Mouse (Mus musculus) MEL (cell line): ENCODE data around the gene Atxn7l3. TPM values are rescaled to one million over a fixed set of nuclear protein-coding genes. Genes with fewer than 3 reads are reported as not detected.

Experiments
- DNase-seq: peaks from one replicate; pipeline ENCODE4 v3.0.0; 2011; ENCODE audit warnings: low read depth, low spot score
- H3K27ac ChIP-seq: 2 replicates; pipeline ENCODE4 v1.5.1; 2012; ENCODE audit warnings: low read depth, mild to moderate bottlenecking, control low read depth, low read length, moderate library complexity; ENCODE audit not compliant: control insufficient read depth
- H3K27me3 ChIP-seq, 2 experiments: fragments of 150-350 bp in 1 of 2; sonication (generic) in 1 of 2; 2 replicates each; pipeline ENCODE4 v1.6.1; 2012; ENCODE audit warnings: low read length in 2 of 2, mild to moderate bottlenecking in 2 of 2, improper control_type of control experiment in 1 of 2, moderate library complexity in 1 of 2; ENCODE audit not compliant: insufficient read depth in 2 of 2, control insufficient read depth in 1 of 2
- H3K36me3 ChIP-seq, 2 experiments: 2 replicates each; pipeline ENCODE4 v1.6.1; 2012 to 2014; ENCODE audit warnings: low read length in 2 of 2, improper control_type of control experiment in 1 of 2, inconsistent platforms in 1 of 2, mild to moderate bottlenecking in 1 of 2; ENCODE audit not compliant: insufficient read depth in 2 of 2, control insufficient read depth in 1 of 2
- H3K4me1 ChIP-seq, 2 experiments: fragments of 150-350 bp in 1 of 2; sonication (generic) in 1 of 2; 2 replicates each; pipeline ENCODE4 v1.6.1; 2012; ENCODE audit warnings: low read length in 2 of 2, improper control_type of control experiment in 1 of 2, mild to moderate bottlenecking in 1 of 2; ENCODE audit not compliant: insufficient read depth in 2 of 2, control insufficient read depth in 1 of 2
- H3K4me3 ChIP-seq, 2 experiments: fragments of 150-350 bp in 1 of 2; sonication (generic) in 1 of 2; 2 replicates each; pipeline ENCODE4 v1.5.1; 2012; ENCODE audit warnings: low read depth in 2 of 2, low read length in 2 of 2, mild to moderate bottlenecking in 2 of 2, moderate library complexity in 2 of 2, control low read depth in 1 of 2, improper control_type of control experiment in 1 of 2; ENCODE audit not compliant: control insufficient read depth in 1 of 2, insufficient read depth in 1 of 2
- H3K79me2 ChIP-seq: 2 replicates; pipeline ENCODE4 v1.6.1; 2012; ENCODE audit warnings: mild to moderate bottlenecking, low read length, moderate library complexity; ENCODE audit not compliant: control insufficient read depth, poor library complexity, insufficient read depth
- H3K9ac ChIP-seq: 2 replicates; pipeline ENCODE4 v1.6.1; 2012; ENCODE audit warnings: low read depth, mild to moderate bottlenecking, control low read depth, low read length, moderate library complexity; ENCODE audit not compliant: control insufficient read depth, poor library complexity, severe bottlenecking
- H3K9me3 ChIP-seq: fragments of 150-350 bp; sonication (generic); replicated peaks from 2 replicates; pipeline ENCODE4 v1.6.1; 2012; ENCODE audit warnings: mild to moderate bottlenecking, low read length, improper control_type of control experiment, moderate library complexity; ENCODE audit not compliant: insufficient read depth
- CHD1 ChIP-seq: IDR thresholded peaks from 2 replicates; pipeline ENCODE4 v1.6.1; 2012; ENCODE audit warnings: low read depth, mild to moderate bottlenecking, inconsistent platforms, low read length, improper control_type of control experiment
- E2F4 ChIP-seq: IDR thresholded peaks from 2 replicates; pipeline ENCODE4 v1.6.1; 2011; ENCODE audit warnings: low read depth, low read length, improper control_type of control experiment, borderline replicate concordance
- EP300 ChIP-seq, 2 experiments: IDR thresholded peaks; 2 replicates each; pipeline ENCODE4 v1.6.1; 2011; ENCODE audit warnings: improper control_type of control experiment in 2 of 2, low read length in 2 of 2, low read depth in 1 of 2, mild to moderate bottlenecking in 1 of 2
- GATA1 ChIP-seq: IDR thresholded peaks from 2 replicates; pipeline ENCODE4 v1.6.1; 2011; ENCODE audit warnings: low read depth, low read length, improper control_type of control experiment
- HCFC1 ChIP-seq: IDR thresholded peaks from 2 replicates; pipeline ENCODE4 v1.6.1; 2012; ENCODE audit warnings: low read depth, mild to moderate bottlenecking, inconsistent platforms, low read length, improper control_type of control experiment, moderate library complexity
- KAT2A ChIP-seq: conservative IDR thresholded peaks from 2 replicates; pipeline ENCODE4 v1.6.1; 2012; ENCODE audit warnings: low read depth, low read length, improper control_type of control experiment, inconsistent platforms
- MAFK ChIP-seq: IDR thresholded peaks from 2 replicates; pipeline ENCODE4 v1.6.1; 2011; ENCODE audit warnings: low read depth, mild to moderate bottlenecking, low read length, improper control_type of control experiment, borderline replicate concordance
- MAX ChIP-seq: IDR thresholded peaks from 2 replicates; pipeline ENCODE4 v1.6.1; 2011; ENCODE audit warnings: low read length, improper control_type of control experiment
- MAZ ChIP-seq: IDR thresholded peaks from 2 replicates; pipeline ENCODE4 v1.6.1; 2012; ENCODE audit warnings: low read depth, mild to moderate bottlenecking, inconsistent platforms, low read length, improper control_type of control experiment
- MEF2A ChIP-seq: IDR thresholded peaks from 2 replicates; pipeline ENCODE4 v1.6.1; 2014; ENCODE audit warnings: low read depth, mild to moderate bottlenecking, inconsistent platforms, low read length, improper control_type of control experiment; ENCODE audit not compliant: poor library complexity, insufficient replicate concordance, severe bottlenecking; ENCODE audit errors: extremely low read depth
- MXI1 ChIP-seq: IDR thresholded peaks from 2 replicates; pipeline ENCODE4 v1.6.1; 2011; ENCODE audit warnings: mild to moderate bottlenecking, low read depth, low read length, improper control_type of control experiment
- MYB ChIP-seq: IDR thresholded peaks from 2 replicates; pipeline ENCODE4 v1.6.1; 2011; ENCODE audit warnings: mild to moderate bottlenecking, low read depth, low read length, improper control_type of control experiment
- MYC ChIP-seq: IDR thresholded peaks from 2 replicates; pipeline ENCODE4 v1.6.1; 2011; ENCODE audit warnings: low read depth, mild to moderate bottlenecking, low read length, improper control_type of control experiment, moderate library complexity
- NRF1 ChIP-seq: IDR thresholded peaks from 2 replicates; pipeline ENCODE4 v1.6.1; 2014; ENCODE audit warnings: low read depth, mild to moderate bottlenecking, inconsistent platforms, low read length, improper control_type of control experiment, moderate library complexity; ENCODE audit not compliant: poor library complexity, insufficient read depth, severe bottlenecking
- POLR2AphosphoS2 ChIP-seq: IDR thresholded peaks from 2 replicates; pipeline ENCODE4 v1.6.1; 2011; ENCODE audit warnings: low read length, improper control_type of control experiment
- SIN3A ChIP-seq: IDR thresholded peaks from 2 replicates; pipeline ENCODE4 v1.6.1; 2012; ENCODE audit warnings: low read length, improper control_type of control experiment, inconsistent platforms
- TAL1 ChIP-seq: IDR thresholded peaks from 2 replicates; pipeline ENCODE4 v1.6.1; 2012; ENCODE audit warnings: mild to moderate bottlenecking, inconsistent platforms, low read length, moderate library complexity, mixed read lengths
- TBP ChIP-seq: IDR thresholded peaks from 2 replicates; pipeline ENCODE4 v1.8.0; 2011; ENCODE audit warnings: low read depth, low read length, improper control_type of control experiment
- TCF12 ChIP-seq: IDR thresholded peaks from 2 replicates; pipeline ENCODE4 v1.6.1; 2014; ENCODE audit warnings: low read depth, mild to moderate bottlenecking, inconsistent platforms, low read length, improper control_type of control experiment, moderate library complexity
- UBTF ChIP-seq: IDR thresholded peaks from 2 replicates; pipeline ENCODE4 v1.6.1; 2012; ENCODE audit warnings: low read depth, mild to moderate bottlenecking, inconsistent platforms, low read length, improper control_type of control experiment, moderate library complexity, borderline replicate concordance; ENCODE audit not compliant: insufficient read depth
- USF1 ChIP-seq: IDR thresholded peaks from 2 replicates; pipeline ENCODE4 v1.6.1; 2014; ENCODE audit warnings: low read depth, mild to moderate bottlenecking, inconsistent platforms, low read length, improper control_type of control experiment, moderate library complexity
- ZKSCAN1 ChIP-seq: IDR thresholded peaks from 2 replicates; pipeline ENCODE4 v1.6.1; 2012; ENCODE audit warnings: low read depth, mild to moderate bottlenecking, inconsistent platforms, low read length, improper control_type of control experiment, moderate library complexity
- ZNF384 ChIP-seq: IDR thresholded peaks from 2 replicates; pipeline ENCODE4 v1.6.1; 2012; ENCODE audit warnings: low read depth, mild to moderate bottlenecking, inconsistent platforms, low read length, improper control_type of control experiment
- polyA plus RNA-seq, 2 experiments: library from polyadenylated mRNA; stranded (reverse) in 1 of 2; unstranded in 1 of 2; fragments of >175 nt in 1 of 2; fragments of >200 nt in 1 of 2; gene quantifications; 2 replicates each; pipeline versions ENCODE4 v1.2.1 to v1.2.4; 2012; ENCODE audit warnings: low replicate concordance in 2 of 2, low read depth in 1 of 2; ENCODE audit not compliant: insufficient read length in 2 of 2, insufficient read depth in 1 of 2, missing spikeins in 1 of 2
- total RNA-seq: library from RNA; depleted of rRNA; stranded (reverse); fragments of 300-350 nt; gene quantifications from 2 replicates; pipeline ENCODE4 v1.2.3, GENCODE M21; 2012

Atxn7l3 gene
- total and polyA plus RNA-seq, 3 experiments: 39.4 to 53.0 (median 46.7) TPM

GRCm38 (mm10) chr11:102288913-102289312, 7.5 kb downstream of the Atxn7l3 start:
- H3K4me3 ChIP-seq: no peak overlapping the region
- H3K9ac ChIP-seq: no peak overlapping the region
- no peaks in the 10 kb centered on the region for H3K9me3 ChIP-seq
- peaks cover 2 to 6% of the 10 kb centered on the region in 2 experiments; a peak in 3 of 4 replicates for H3K36me3 ChIP-seq
- H3K79me2 ChIP-seq: peaks cover 9% of the 10 kb centered on the region
- no peaks in the 10 kb centered on the region for H3K27me3 ChIP-seq
- TF ChIP-seq TCF12: no peak
- no peak for TF ChIP-seq MAZ
- TF ChIP-seq SIN3A: no peak
- no peak for TF ChIP-seq USF1
- TF ChIP-seq EP300 (IDR thresholded peaks at IDR 0.05; ENCODE audit: low read depth in 1 of 2, low read length in 2 of 2): no peak
- TF ChIP-seq ZKSCAN1: no peak
- TF ChIP-seq TBP: no peak
- TF ChIP-seq TAL1: no peak
- TF ChIP-seq MAFK: no peak
- no peak for TF ChIP-seq NRF1
- TF ChIP-seq ZNF384: no peak
- TF ChIP-seq MEF2A: no peak
- TF ChIP-seq MYB: no peak
- no peak for TF ChIP-seq KAT2A
- no peak for TF ChIP-seq E2F4
- no peak for TF ChIP-seq MYC
- no peak for TF ChIP-seq MXI1
- TF ChIP-seq CHD1: no peak
- DNase-seq: no peak
- H3K4me1 ChIP-seq: peaks cover 0 to 3% of the 10 kb centered on the region in 2 experiments; a peak in 2 of 4 replicates
- H3K27ac ChIP-seq: no peak overlapping the region

- peaks cover 0 to 3% of the 10 kb centered on the region in 2 experiments; a peak in 2 of 4 replicates for H3K4me1 ChIP-seq
- no peak for TF ChIP-seq MYC
- TF ChIP-seq UBTF: no peak
- TF ChIP-seq ZNF384: no peak
- TF ChIP-seq HCFC1: no peak
- 0 out of 2 replicates have a peak, but pooled peaks have one; percentile 4 for TF ChIP-seq POLR2AphosphoS2
- TF ChIP-seq GATA1: no peak
- no peak for TF ChIP-seq MAX
- no peak for DNase-seq
- H3K27ac ChIP-seq: no peak overlapping the region
- H3K9ac ChIP-seq: no peak overlapping the region
- H3K36me3 ChIP-seq: peaks cover 0 to 6% of the 10 kb centered on the region in 2 experiments; a peak in 3 of 4 replicates
- no peak overlapping the region for H3K4me3 ChIP-seq
- H3K9me3 ChIP-seq: no peaks in the 10 kb centered on the region
- H3K27me3 ChIP-seq: no peaks in the 10 kb centered on the region
- H3K79me2 ChIP-seq: peaks cover 9% of the 10 kb centered on the region
Observed at GRCm38 (mm10) chr11:102288027-102288804, 8.2 kb downstream of the Atxn7l3 start.
